Mouse (Mus musculus): ENCODE results near the gene Rnf217. TPM values are rescaled to one million over a fixed set of nuclear protein-coding genes. Genes with fewer than 3 reads are reported as not detected.

Gene Rnf217
- total and polyA plus RNA-seq, 3 experiments: 1.1 to 4.0 (median 3.7) TPM

GRCm38 (mm10) chr10:31525705-31526104 lies 83.3 kb downstream of the Rnf217 start:
- no peak for DNase-seq
- Histone ChIP-seq H3K9ac (ENCODE audit: low read depth, low read length) (no peak overlapping the region), H3K27me3 (ENCODE audit: control insufficient read depth, insufficient read depth, low read length) (no peaks in the 10 kb centered on the region), H3K4me1 (ENCODE audit: control insufficient read depth, insufficient read depth, low read length) (no peaks in the 10 kb centered on the region), H3K79me2 (replicated peaks; ENCODE audit: control insufficient read depth, insufficient read depth, low read length) (no peaks in the 10 kb centered on the region), H3K4me3 (no peak overlapping the region), H3K27ac (no peak overlapping the region), H3K36me3 (ENCODE audit: control insufficient read depth, insufficient read depth, low read length) (no peaks in the 10 kb centered on the region)
- TF ChIP-seq EP300 (IDR thresholded peaks at IDR 0.05; ENCODE audit: insufficient read depth, low read depth, low read length) (no peak), CTCF (IDR thresholded peaks at IDR 0.05) (no peak), POLR2A (IDR thresholded peaks at IDR 0.05; ENCODE audit: insufficient read depth, low read depth, low read length) (no peak)
- WGBS: 81% methylated on average over 3 of the region's 3 CpGs
- intact Hi-C loops (cut with DNase I): no loop called here

GRCm38 (mm10) chr10:31519420-31519819 lies 89.6 kb downstream of the Rnf217 start:
- H3K27ac ChIP-seq: no peak overlapping the region
- no peaks in the 10 kb centered on the region for H3K36me3 ChIP-seq (ENCODE audit: control insufficient read depth, insufficient read depth, low read length)
- peak in 1 of 2 experiments; percentile 10 for DNase-seq
- peak; percentile 53 for TF ChIP-seq CTCF (IDR thresholded peaks at IDR 0.05)
- TF ChIP-seq POLR2A (IDR thresholded peaks at IDR 0.05; ENCODE audit: insufficient read depth, low read depth, low read length): no peak
- no peak for TF ChIP-seq EP300 (IDR thresholded peaks at IDR 0.05; ENCODE audit: insufficient read depth, low read depth, low read length)
- no peak overlapping the region for H3K9ac ChIP-seq (ENCODE audit: low read depth, low read length)
- H3K4me3 ChIP-seq: no peak overlapping the region
- 84% methylated on average over 1 of the region's 1 CpGs for WGBS
- H3K79me2 ChIP-seq (replicated peaks; ENCODE audit: control insufficient read depth, insufficient read depth, low read length): no peaks in the 10 kb centered on the region; the same call in 1 of the 2 replicates
- H3K4me1 ChIP-seq (ENCODE audit: control insufficient read depth, insufficient read depth, low read length): 0 out of 2 replicates have a peak, but pooled peaks cover 1% of the 10 kb centered on the region
- intact Hi-C loops (cut with DNase I): no loop called here
- no peaks in the 10 kb centered on the region for H3K27me3 ChIP-seq (ENCODE audit: control insufficient read depth, insufficient read depth, low read length)

- intact Hi-C loops (cut with DNase I): no loop called here
- TF ChIP-seq EP300 (IDR thresholded peaks at IDR 0.05; ENCODE audit: insufficient read depth, low read depth, low read length) (no peak), CTCF (IDR thresholded peaks at IDR 0.05) (no peak), POLR2A (IDR thresholded peaks at IDR 0.05; ENCODE audit: insufficient read depth, low read depth, low read length) (no peak)
- 0 out of 2 replicates have a peak, but pooled peaks cover 1% of the 10 kb centered on the region for H3K4me1 ChIP-seq (ENCODE audit: control insufficient read depth, insufficient read depth, low read length)
- no peaks in the 10 kb centered on the region for H3K27me3 ChIP-seq (ENCODE audit: control insufficient read depth, insufficient read depth, low read length)
- no peak overlapping the region for H3K27ac ChIP-seq
- 90% methylated on average over 4 of the region's 4 CpGs for WGBS
- no peaks in the 10 kb centered on the region; the same call in 1 of the 2 replicates for H3K79me2 ChIP-seq (replicated peaks; ENCODE audit: control insufficient read depth, insufficient read depth, low read length)
- no peak overlapping the region for H3K9ac ChIP-seq (ENCODE audit: low read depth, low read length)
- H3K36me3 ChIP-seq (ENCODE audit: control insufficient read depth, insufficient read depth, low read length): no peaks in the 10 kb centered on the region
- no peak overlapping the region for H3K4me3 ChIP-seq
- DNase-seq: no peak
Observed at GRCm38 (mm10) chr10:31518210-31518609, 90.8 kb downstream of the Rnf217 start.

GRCm38 (mm10) chr10:31517192-31517591 lies 91.8 kb downstream of the Rnf217 start:
- H3K79me2 ChIP-seq (replicated peaks; ENCODE audit: control insufficient read depth, insufficient read depth, low read length): no peaks in the 10 kb centered on the region; the same call in 1 of the 2 replicates
- intact Hi-C loops (cut with DNase I): no loop called here
- no peak overlapping the region for H3K9ac ChIP-seq (ENCODE audit: low read depth, low read length)
- DNase-seq: no peak
- no peaks in the 10 kb centered on the region for H3K27me3 ChIP-seq (ENCODE audit: control insufficient read depth, insufficient read depth, low read length)
- no peak overlapping the region for H3K27ac ChIP-seq
- H3K4me1 ChIP-seq (ENCODE audit: control insufficient read depth, insufficient read depth, low read length): 0 out of 2 replicates have a peak, but pooled peaks cover 1% of the 10 kb centered on the region
- 46% methylated on average over 4 of the region's 4 CpGs for WGBS
- no peak overlapping the region for H3K4me3 ChIP-seq
- H3K36me3 ChIP-seq (ENCODE audit: control insufficient read depth, insufficient read depth, low read length): no peaks in the 10 kb centered on the region
- no peak for TF ChIP-seq EP300 (IDR thresholded peaks at IDR 0.05; ENCODE audit: insufficient read depth, low read depth, low read length)
- TF ChIP-seq POLR2A (IDR thresholded peaks at IDR 0.05; ENCODE audit: insufficient read depth, low read depth, low read length): no peak
- TF ChIP-seq CTCF (IDR thresholded peaks at IDR 0.05): no peak

GRCm38 (mm10) chr10:31515897-31516296 lies 93.1 kb downstream of the Rnf217 start:
- 0 out of 2 replicates have a peak, but pooled peaks cover 1% of the 10 kb centered on the region for H3K4me1 ChIP-seq (ENCODE audit: control insufficient read depth, insufficient read depth, low read length)
- no peak for TF ChIP-seq EP300 (IDR thresholded peaks at IDR 0.05; ENCODE audit: insufficient read depth, low read depth, low read length)
- TF ChIP-seq POLR2A (IDR thresholded peaks at IDR 0.05; ENCODE audit: insufficient read depth, low read depth, low read length): no peak
- TF ChIP-seq CTCF (IDR thresholded peaks at IDR 0.05): no peak
- intact Hi-C loops (cut with DNase I): no loop called here
- no peak overlapping the region for H3K4me3 ChIP-seq
- DNase-seq: no peak
- 92% methylated on average over 1 of the region's 1 CpGs for WGBS
- H3K27me3 ChIP-seq (ENCODE audit: control insufficient read depth, insufficient read depth, low read length): no peaks in the 10 kb centered on the region
- no peaks in the 10 kb centered on the region for H3K36me3 ChIP-seq (ENCODE audit: control insufficient read depth, insufficient read depth, low read length)
- H3K27ac ChIP-seq: no peak overlapping the region
- no peak overlapping the region for H3K9ac ChIP-seq (ENCODE audit: low read depth, low read length)
- H3K79me2 ChIP-seq (replicated peaks; ENCODE audit: control insufficient read depth, insufficient read depth, low read length): no peaks in the 10 kb centered on the region; the same call in 1 of the 2 replicates

GRCm38 (mm10) chr10:31504134-31504551 lies 104.8 kb downstream of the Rnf217 start:
- Histone ChIP-seq H3K4me1 (ENCODE audit: control insufficient read depth, insufficient read depth, low read length) (no peaks in the 10 kb centered on the region), H3K27me3 (ENCODE audit: control insufficient read depth, insufficient read depth, low read length) (no peaks in the 10 kb centered on the region), H3K9ac (ENCODE audit: low read depth, low read length) (no peak overlapping the region), H3K36me3 (ENCODE audit: control insufficient read depth, insufficient read depth, low read length) (no peaks in the 10 kb centered on the region), H3K79me2 (replicated peaks; ENCODE audit: control insufficient read depth, insufficient read depth, low read length) (no peaks in the 10 kb centered on the region), H3K4me3 (no peak overlapping the region), H3K27ac (no peak overlapping the region)
- no peak for TF ChIP-seq POLR2A (IDR thresholded peaks at IDR 0.05; ENCODE audit: insufficient read depth, low read depth, low read length)
- TF ChIP-seq CTCF (IDR thresholded peaks at IDR 0.05): peak; percentile 52
- intact Hi-C loops (cut with DNase I): loop anchor here (1.0 kb wide), 1 partner anchor 104 kb away; no protein-coding TSS in a partner anchor
- DNase-seq: peak in 1 of 2 experiments; percentile 26
- WGBS: 30% methylated on average over 3 of the region's 3 CpGs

All from heart, adult 2 months (tissue).